9 mouse cellular contexts compared by ENCODE assay signal in the genomic region with DNA sequence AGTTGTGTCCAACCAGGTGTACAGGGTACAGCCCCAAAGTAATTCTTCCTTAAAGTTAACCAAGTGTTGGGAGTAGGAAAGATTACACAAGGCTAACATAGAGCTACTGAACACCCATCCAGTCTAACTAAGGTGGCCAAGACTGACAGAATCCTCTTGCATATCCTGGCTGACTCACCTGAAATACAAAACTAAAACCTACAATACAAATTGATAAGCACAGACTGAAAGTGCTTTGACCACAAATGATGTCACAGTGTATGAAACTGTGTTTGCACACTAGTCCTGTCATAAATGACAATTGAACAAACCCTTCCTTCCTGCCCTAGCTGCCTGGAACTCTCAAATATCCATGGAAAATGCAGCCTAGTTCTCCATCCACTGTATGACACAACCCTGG.
"Had no signal": no experiment of that assay in that cellular context is flagged by ENCODE, and none has a peak within 500 bp of the region (broad histone marks: within the 10 kb centered on the region; RNA-seq: fewer than 3 reads in every experiment).

No protein-coding gene starts in this region.

- H3K36me3 ChIP-seq: kidney, embryonic 15.5 days; limb, embryonic 12.5 days; midbrain, embryonic 15.5 days; neural tube, embryonic 13.5 days; stomach, embryonic 15.5 days had no signal

- H3K27me3 ChIP-seq: kidney, embryonic 15.5 days; limb, embryonic 12.5 days; midbrain, embryonic 15.5 days; neural tube, embryonic 13.5 days; stomach, embryonic 15.5 days had no signal

- H3K4me2 ChIP-seq: kidney, embryonic 15.5 days; limb, embryonic 12.5 days; midbrain, embryonic 15.5 days; neural tube, embryonic 13.5 days; stomach, embryonic 15.5 days had no signal

- H3K9me3 ChIP-seq: kidney, embryonic 15.5 days; limb, embryonic 12.5 days; midbrain, embryonic 15.5 days; neural tube, embryonic 13.5 days; stomach, embryonic 15.5 days had no signal

- H3K9ac ChIP-seq: kidney, embryonic 15.5 days; limb, embryonic 12.5 days; liver, embryonic 14.5 days; midbrain, embryonic 15.5 days; neural tube, embryonic 13.5 days; stomach, embryonic 15.5 days had no signal

- H3K4me3 ChIP-seq: kidney, embryonic 15.5 days; limb, embryonic 12.5 days; midbrain, embryonic 15.5 days; neural tube, embryonic 13.5 days; stomach, embryonic 15.5 days had no signal

- H3K27ac ChIP-seq: kidney, embryonic 15.5 days; limb, embryonic 12.5 days; liver, embryonic 14.5 days; midbrain, embryonic 15.5 days; neural tube, embryonic 13.5 days; stomach, embryonic 15.5 days had no signal

- DNase-seq: kidney, postnatal 14 days; liver; right cerebral cortex, postnatal 14 days had no signal
